Mouse (Mus musculus) liver, postnatal 0 days (tissue): ENCODE data around the gene Ezh1.

Experiments used
- CTCF ChIP-seq: sonication (generic); IDR thresholded peaks from 2 replicates; pipeline ENCODE4 v1.5.1; 2016; ENCODE audit warnings: antibody characterized with exemption, low read depth
- EP300 ChIP-seq: IDR thresholded peaks from 2 replicates; pipeline ENCODE4 v1.6.1; 2016; ENCODE audit warnings: antibody characterized with exemption, low read depth, mild to moderate bottlenecking

GRCm38 (mm10) chr11:101174389-101174745, 51.9 kb downstream of the Ezh1 start:
- TF ChIP-seq CTCF (no peak), EP300 (no peak)
